Mouse (Mus musculus): ENCODE measurements around the gene Cfi. TPM values are rescaled to one million over a fixed set of nuclear protein-coding genes. Genes with fewer than 3 reads are reported as not detected.

Gene Cfi
- polyA plus RNA-seq, 2 experiments: 90.4 to 153 TPM

DNA sequence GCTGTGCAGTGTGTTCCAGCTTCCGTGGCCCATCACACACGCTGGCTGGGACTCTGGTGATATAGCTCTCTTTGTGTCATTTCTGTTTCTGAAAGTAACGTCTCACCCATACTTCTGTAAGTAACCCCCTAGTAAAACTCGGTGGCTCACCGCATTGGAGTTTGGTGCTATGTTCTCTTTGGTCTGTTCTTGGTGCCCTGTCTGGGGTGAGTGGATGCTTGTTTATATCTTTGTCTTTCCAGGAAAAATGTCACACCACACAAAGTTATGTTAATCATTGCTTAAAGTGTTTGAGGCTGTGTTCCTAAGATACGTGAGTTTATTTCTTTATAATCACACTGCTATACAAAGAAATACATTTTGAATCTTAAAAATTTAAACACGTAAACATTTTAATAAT, 11.2 kb downstream of the Cfi start:
- H3K36me3 ChIP-seq (replicated peaks; ENCODE audit: control insufficient read depth, insufficient read depth, low read depth): no peaks in the 10 kb centered on the region
- no peak overlapping the region for H3K27ac ChIP-seq
- H3K27me3 ChIP-seq (ENCODE audit: control insufficient read depth, insufficient read depth, low read length): no peaks in the 10 kb centered on the region
- ATAC-seq (ENCODE audit: insufficient read depth) (no peak), DNase-seq (ENCODE audit: low read depth in 3 of 3, low spot score in 3 of 3) (no peak)
- 60% methylated on average over 7 of the region's 7 CpGs for WGBS (ENCODE audit: insufficient replicate concordance)
- no peak overlapping the region for H3K4me2 ChIP-seq (ENCODE audit: low read depth)
- no peak overlapping the region for H3K4me3 ChIP-seq (ENCODE audit: insufficient read depth in 1 of 2, low read depth in 2 of 2, low read length in 2 of 2)
- H3K9me3 ChIP-seq (ENCODE audit: control insufficient read depth, low read length): no peaks in the 10 kb centered on the region
- H3K9ac ChIP-seq (replicated peaks): no peak overlapping the region
- H3K4me1 ChIP-seq (replicated peaks; ENCODE audit: control insufficient read depth in 2 of 2, insufficient read depth in 2 of 2, low read length in 1 of 2): no peaks in the 10 kb centered on the region
- no peak for TF ChIP-seq CTCF (IDR thresholded peaks at IDR 0.05; ENCODE audit: low read depth)
- TF ChIP-seq EP300 (IDR thresholded peaks at IDR 0.05; ENCODE audit: low read depth): no peak

DNA sequence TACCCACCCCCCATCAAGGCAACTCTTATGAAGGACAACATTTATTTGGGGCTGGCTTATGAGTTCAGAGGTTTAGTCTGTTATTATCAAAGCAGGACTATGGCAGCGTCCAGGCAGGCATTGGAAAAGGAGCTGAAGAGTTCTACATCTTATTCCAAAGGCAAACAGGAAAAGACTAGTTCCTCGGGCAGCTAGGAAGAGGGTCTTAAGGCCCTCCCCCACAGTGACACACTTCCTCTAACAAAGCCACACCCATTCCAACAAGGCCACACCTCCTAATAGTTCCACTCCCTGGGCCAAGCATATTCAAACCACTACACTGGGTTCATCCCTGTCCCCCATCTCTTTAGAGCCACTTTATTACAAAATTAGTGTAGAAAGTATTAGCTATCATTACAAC, 26.9 kb downstream of the Cfi start:
- Histone ChIP-seq H3K4me2 (ENCODE audit: low read depth) (no peak overlapping the region), H3K27me3 (ENCODE audit: control insufficient read depth, insufficient read depth, low read length) (no peaks in the 10 kb centered on the region), H3K27ac (no peak overlapping the region), H3K4me3 (ENCODE audit: insufficient read depth in 1 of 2, low read depth in 2 of 2, low read length in 2 of 2) (no peak overlapping the region), H3K9me3 (ENCODE audit: control insufficient read depth, low read length) (no peaks in the 10 kb centered on the region; the same call in 1 of the 2 replicates), H3K9ac (replicated peaks) (no peak overlapping the region), H3K36me3 (replicated peaks; ENCODE audit: control insufficient read depth, insufficient read depth, low read depth) (no peaks in the 10 kb centered on the region), H3K4me1 (replicated peaks; ENCODE audit: control insufficient read depth in 2 of 2, insufficient read depth in 2 of 2, low read length in 1 of 2) (no peaks in the 10 kb centered on the region)
- TF ChIP-seq EP300 (IDR thresholded peaks at IDR 0.05; ENCODE audit: low read depth) (no peak), CTCF (IDR thresholded peaks at IDR 0.05; ENCODE audit: low read depth) (no peak)
- 44% methylated on average over 2 of the region's 2 CpGs for WGBS (ENCODE audit: insufficient replicate concordance)
- ATAC-seq (ENCODE audit: insufficient read depth) (no peak), DNase-seq (ENCODE audit: low read depth in 3 of 3, low spot score in 3 of 3) (no peak)

DNA sequence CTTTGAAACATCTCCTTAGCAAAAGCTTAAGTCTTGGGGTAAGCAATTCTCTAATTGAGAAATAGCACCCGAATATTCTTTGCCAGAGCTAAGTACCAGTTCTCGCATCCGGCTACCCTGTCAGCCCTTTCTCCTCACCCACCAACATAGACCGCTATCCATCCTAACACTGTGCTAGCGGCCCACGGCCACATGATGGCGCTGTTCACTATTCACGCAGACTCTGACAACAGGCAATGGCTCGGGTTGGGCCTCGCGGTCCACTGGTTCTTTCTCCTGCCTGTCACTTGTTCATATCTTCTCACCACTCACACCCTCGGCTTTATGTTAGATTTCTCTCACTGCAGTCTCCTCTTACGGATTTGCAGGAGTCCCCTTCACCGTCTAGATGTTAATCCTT, 28.0 kb downstream of the Cfi start:
- ATAC-seq (ENCODE audit: insufficient read depth) (no peak), DNase-seq (ENCODE audit: low read depth in 3 of 3, low spot score in 3 of 3) (no peak)
- H3K27ac ChIP-seq: no peak overlapping the region
- no peaks in the 10 kb centered on the region for H3K4me1 ChIP-seq (replicated peaks; ENCODE audit: control insufficient read depth in 2 of 2, insufficient read depth in 2 of 2, low read length in 1 of 2)
- no peak overlapping the region for H3K4me2 ChIP-seq (ENCODE audit: low read depth)
- WGBS (ENCODE audit: insufficient replicate concordance): 42% methylated on average over 14 of the region's 14 CpGs
- no peak for TF ChIP-seq EP300 (IDR thresholded peaks at IDR 0.05; ENCODE audit: low read depth)
- TF ChIP-seq CTCF (IDR thresholded peaks at IDR 0.05; ENCODE audit: low read depth): peak; percentile 91
- no peaks in the 10 kb centered on the region for H3K36me3 ChIP-seq (replicated peaks; ENCODE audit: control insufficient read depth, insufficient read depth, low read depth)
- H3K9ac ChIP-seq (replicated peaks): no peak overlapping the region
- H3K4me3 ChIP-seq (ENCODE audit: insufficient read depth in 1 of 2, low read depth in 2 of 2, low read length in 2 of 2): no peak overlapping the region
- H3K27me3 ChIP-seq (ENCODE audit: control insufficient read depth, insufficient read depth, low read length): no peaks in the 10 kb centered on the region
- no peaks in the 10 kb centered on the region; the same call in 1 of the 2 replicates for H3K9me3 ChIP-seq (ENCODE audit: control insufficient read depth, low read length)

DNA sequence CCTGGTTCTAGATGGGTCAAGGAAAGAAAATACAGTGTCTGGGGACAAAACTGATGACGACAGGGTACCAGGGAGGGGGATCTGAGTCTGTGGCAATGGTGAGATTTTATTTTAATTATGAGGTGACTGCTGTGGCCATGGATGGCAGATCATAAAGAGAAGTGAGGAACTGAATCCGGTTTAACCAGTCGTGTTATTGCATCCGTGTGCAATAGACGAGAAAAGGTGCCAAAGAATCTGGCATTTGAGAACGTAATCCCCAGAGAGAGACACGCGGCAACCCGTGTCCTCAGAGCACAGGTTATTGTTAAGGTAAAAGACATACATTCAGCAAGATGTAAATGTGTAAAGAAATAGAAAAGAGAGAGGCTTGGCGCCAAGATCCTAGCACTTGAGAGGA, 41.6 kb downstream of the Cfi start:
- no peaks in the 10 kb centered on the region for H3K27me3 ChIP-seq (ENCODE audit: control insufficient read depth, insufficient read depth, low read length)
- H3K4me3 ChIP-seq (ENCODE audit: insufficient read depth in 1 of 2, low read depth in 2 of 2, low read length in 2 of 2): no peak overlapping the region
- ATAC-seq (ENCODE audit: insufficient read depth): no peak
- no peaks in the 10 kb centered on the region for H3K9me3 ChIP-seq (ENCODE audit: control insufficient read depth, low read length)
- H3K4me2 ChIP-seq (ENCODE audit: low read depth): no peak overlapping the region
- no peak overlapping the region for H3K27ac ChIP-seq
- TF ChIP-seq CTCF (IDR thresholded peaks at IDR 0.05; ENCODE audit: low read depth): no peak
- no peak for TF ChIP-seq EP300 (IDR thresholded peaks at IDR 0.05; ENCODE audit: low read depth)
- peaks cover 20 to 23% of the 10 kb centered on the region in 2 experiments for H3K4me1 ChIP-seq (replicated peaks; ENCODE audit: control insufficient read depth in 2 of 2, insufficient read depth in 2 of 2, low read length in 1 of 2)
- WGBS (ENCODE audit: insufficient replicate concordance): 78% methylated on average over 10 of the region's 10 CpGs
- DNase-seq (ENCODE audit: low read depth in 3 of 3, low spot score in 3 of 3): no peak
- no peaks in the 10 kb centered on the region; the same call in 1 of the 2 replicates for H3K36me3 ChIP-seq (replicated peaks; ENCODE audit: control insufficient read depth, insufficient read depth, low read depth)
- H3K9ac ChIP-seq (replicated peaks): no peak overlapping the region

DNA sequence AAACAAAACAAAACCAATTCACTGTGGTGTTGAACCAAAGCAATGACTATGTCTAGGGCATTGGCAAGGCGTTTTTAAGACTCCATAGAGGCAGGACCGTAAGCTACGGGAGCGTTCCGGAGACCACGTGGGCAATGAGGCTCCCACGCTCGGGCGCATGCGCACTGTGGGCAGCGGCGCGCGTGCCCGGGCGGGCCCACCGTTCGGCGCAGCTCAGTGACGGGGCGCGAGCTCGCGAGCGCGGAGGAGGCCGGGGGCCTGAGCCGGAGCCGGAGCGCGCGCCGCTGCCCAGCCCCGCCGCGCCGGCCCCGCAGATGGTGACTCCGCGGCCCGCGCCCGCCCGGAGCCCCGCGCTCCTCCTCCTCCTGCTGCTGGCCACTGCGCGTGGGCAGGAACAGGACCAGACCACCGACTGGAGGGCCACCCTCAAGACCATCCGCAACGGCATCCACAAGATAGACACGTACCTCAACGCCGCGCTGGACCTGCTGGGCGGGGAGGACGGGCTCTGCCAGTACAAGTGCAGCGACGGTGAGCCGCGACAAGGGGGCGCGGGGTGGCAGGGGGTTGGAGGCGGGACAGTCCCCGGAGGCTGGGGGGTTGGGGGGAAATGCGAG, 42.8 kb downstream of the Cfi start, which contains the start of gene Pla2g12a:
Gene Pla2g12a (plus strand): TSS at position 202 of the 617 bp plus-strand sequence.
- H3K9ac ChIP-seq (replicated peaks): peak within 1 kb of the TSS; percentile 80
- no peak for TF ChIP-seq EP300 (IDR thresholded peaks at IDR 0.05; ENCODE audit: low read depth)
- TF ChIP-seq CTCF (IDR thresholded peaks at IDR 0.05; ENCODE audit: low read depth): peak; percentile 52
- H3K4me1 ChIP-seq (replicated peaks; ENCODE audit: control insufficient read depth in 2 of 2, insufficient read depth in 2 of 2, low read length in 1 of 2): peaks cover 25 to 29% of the 10 kb centered on the region in 2 experiments
- 1% methylated on average over 58 of the region's 66 CpGs for WGBS (ENCODE audit: insufficient replicate concordance)
- H3K4me2 ChIP-seq (ENCODE audit: low read depth): peak within 1 kb of the TSS; percentile 88
- no peaks in the 10 kb centered on the region for H3K27me3 ChIP-seq (ENCODE audit: control insufficient read depth, insufficient read depth, low read length)
- peak within 1 kb of the TSS; percentile 73 to 74 for H3K4me3 ChIP-seq (ENCODE audit: insufficient read depth in 1 of 2, low read depth in 2 of 2, low read length in 2 of 2)
- H3K27ac ChIP-seq: peak within 1 kb of the TSS; percentile 36
- H3K9me3 ChIP-seq (ENCODE audit: control insufficient read depth, low read length): no peaks in the 10 kb centered on the region
- DNase-seq (ENCODE audit: low read depth in 3 of 3, low spot score in 3 of 3) (peak; percentile 59 to 75 (median 63)), ATAC-seq (ENCODE audit: insufficient read depth) (peak; percentile 79)
- H3K36me3 ChIP-seq (replicated peaks; ENCODE audit: control insufficient read depth, insufficient read depth, low read depth): no peaks in the 10 kb centered on the region

All from liver, embryonic 14.5 days (tissue).